8 mouse cellular contexts compared by ENCODE assay signal in genomic region chr6:124414927-124415325, GRCm38 (mm10). TPM values are rescaled to one million over a fixed set of nuclear protein-coding genes. Genes with fewer than 3 reads are reported as not detected.
DNase-seq lines count a peak whose midpoint lies in the region; ATAC-seq and TF ChIP-seq lines count a peak whose summit lies in the region.

TSS of gene Pex5 (minus strand) at chr6:124415067.

- TF ChIP-seq POLR2A in brain, embryonic 14.5 days (IDR thresholded peaks at IDR 0.05; ENCODE audit: borderline replicate concordance, extremely low read depth, insufficient read depth, insufficient read length, poor library complexity, severe bottlenecking): peak; percentile 72

- H3K4me3 ChIP-seq in C2C12 (ENCODE audit: insufficient read depth, poor library complexity, severe bottlenecking): peak within 1 kb of the TSS; percentile 78
- peak within 1 kb of the TSS; percentile 82 for H3K4me3 ChIP-seq in erythroblast, embryonic 14.5 days (replicated peaks)
- H3K4me3 ChIP-seq in heart, embryonic 12.5 days: peak within 1 kb of the TSS; percentile 91
- peak within 1 kb of the TSS; percentile 93 for H3K4me3 ChIP-seq in kidney, postnatal 0 days (replicated peaks; ENCODE audit: low read depth, low read length)
- peak within 1 kb of the TSS; percentile 95 for H3K4me3 ChIP-seq in liver, embryonic 11.5 days (ENCODE audit: low read depth, low read length)
- peak within 1 kb of the TSS; percentile 84 for H3K4me3 ChIP-seq in stomach, embryonic 14.5 days (ENCODE audit: low read depth, low read length)

- no peaks in the 10 kb centered on the region for H3K9me3 ChIP-seq in erythroblast, embryonic 14.5 days (ENCODE audit: control insufficient read depth, low read length)
- H3K9me3 ChIP-seq in heart, embryonic 12.5 days (replicated peaks): no peaks in the 10 kb centered on the region
- no peaks in the 10 kb centered on the region for H3K9me3 ChIP-seq in kidney, postnatal 0 days (replicated peaks; ENCODE audit: low read length)
- H3K9me3 ChIP-seq in liver, embryonic 11.5 days (ENCODE audit: control insufficient read depth, low read length): no peaks in the 10 kb centered on the region
- no peaks in the 10 kb centered on the region for H3K9me3 ChIP-seq in stomach, embryonic 14.5 days (ENCODE audit: control insufficient read depth, low read depth, low read length)

- peak within 1 kb of the TSS; percentile 93 for H3K9ac ChIP-seq in heart, embryonic 12.5 days
- H3K9ac ChIP-seq in kidney, postnatal 0 days (ENCODE audit: low read depth, low read length): peak within 1 kb of the TSS; percentile 92
- peak within 1 kb of the TSS; percentile 89 for H3K9ac ChIP-seq in liver, embryonic 11.5 days (ENCODE audit: low read depth, low read length)
- peak within 1 kb of the TSS; percentile 79 for H3K9ac ChIP-seq in stomach, embryonic 14.5 days (replicated peaks; ENCODE audit: low read depth, low read length)

- H3K4me1 ChIP-seq in erythroblast, embryonic 14.5 days (ENCODE audit: control insufficient read depth): peaks cover 30% of the 10 kb centered on the region
- peaks cover 15% of the 10 kb centered on the region for H3K4me1 ChIP-seq in heart, embryonic 12.5 days (replicated peaks)
- H3K4me1 ChIP-seq in kidney, postnatal 0 days (replicated peaks; ENCODE audit: insufficient read depth, low read length): no peaks in the 10 kb centered on the region
- H3K4me1 ChIP-seq in liver, embryonic 11.5 days (replicated peaks; ENCODE audit: control insufficient read depth, insufficient read depth, low read length): peaks cover 11% of the 10 kb centered on the region
- peaks cover 3% of the 10 kb centered on the region; the same call in 1 of the 2 replicates for H3K4me1 ChIP-seq in stomach, embryonic 14.5 days (ENCODE audit: control insufficient read depth, insufficient read depth, low read length)

- no peaks in the 10 kb centered on the region for H3K27me3 ChIP-seq in C2C12 (ENCODE audit: control insufficient read depth, insufficient read depth, insufficient read length)
- H3K27me3 ChIP-seq in erythroblast, embryonic 14.5 days (ENCODE audit: control insufficient read depth): no peaks in the 10 kb centered on the region
- no peaks in the 10 kb centered on the region for H3K27me3 ChIP-seq in heart, embryonic 12.5 days (replicated peaks)
- no peaks in the 10 kb centered on the region for H3K27me3 ChIP-seq in kidney, postnatal 0 days (ENCODE audit: insufficient read depth, low read length)
- H3K27me3 ChIP-seq in liver, embryonic 11.5 days (replicated peaks; ENCODE audit: control insufficient read depth, insufficient read depth, low read length): no peaks in the 10 kb centered on the region
- no peaks in the 10 kb centered on the region for H3K27me3 ChIP-seq in stomach, embryonic 14.5 days (ENCODE audit: control insufficient read depth, insufficient read depth, low read length)

- TF ChIP-seq CTCF in C2C12 (IDR thresholded peaks at IDR 0.05; ENCODE audit: control insufficient read depth, insufficient read depth, insufficient read length): no peak
- TF ChIP-seq CTCF in brain, embryonic 14.5 days (IDR thresholded peaks at IDR 0.05; ENCODE audit: borderline replicate concordance, extremely low read depth, insufficient read depth, insufficient read length): no peak
- TF ChIP-seq CTCF in kidney, postnatal 0 days (IDR thresholded peaks at IDR 0.05; ENCODE audit: low read depth): no peak

- H3K4me2 ChIP-seq in heart, embryonic 12.5 days: peak within 1 kb of the TSS; percentile 74
- peak within 1 kb of the TSS; percentile 83 for H3K4me2 ChIP-seq in kidney, postnatal 0 days (ENCODE audit: low read length)
- peak within 1 kb of the TSS; percentile 77 for H3K4me2 ChIP-seq in liver, embryonic 11.5 days
- peak within 1 kb of the TSS; percentile 76 for H3K4me2 ChIP-seq in stomach, embryonic 14.5 days (replicated peaks; ENCODE audit: low read depth, low read length)

- peaks cover 28% of the 10 kb centered on the region for H3K36me3 ChIP-seq in C2C12 (ENCODE audit: control insufficient read depth, insufficient read depth)
- peaks cover 10% of the 10 kb centered on the region for H3K36me3 ChIP-seq in erythroblast, embryonic 14.5 days (ENCODE audit: control insufficient read depth)
- H3K36me3 ChIP-seq in heart, embryonic 12.5 days: peaks cover 19% of the 10 kb centered on the region
- no peaks in the 10 kb centered on the region for H3K36me3 ChIP-seq in kidney, postnatal 0 days (ENCODE audit: insufficient read depth, low read length)
- peaks cover 9% of the 10 kb centered on the region; the same call in 1 of the 2 replicates for H3K36me3 ChIP-seq in liver, embryonic 11.5 days (ENCODE audit: control insufficient read depth, insufficient read depth, low read length)
- H3K36me3 ChIP-seq in stomach, embryonic 14.5 days (ENCODE audit: control insufficient read depth, insufficient read depth, low read length): peaks cover 16% of the 10 kb centered on the region

- peak; percentile 98 for DNase-seq in brain, embryonic 14.5 days (ENCODE audit: low read depth)
- DNase-seq in kidney, postnatal 0 days (ENCODE audit: low spot score): peak; percentile 99
- DNase-seq in liver, embryonic 11.5 days (ENCODE audit: low spot score): peak; percentile 89
- DNase-seq in naive thymus-derived CD4-positive, alpha-beta T cell, adult 2 months (ENCODE audit: low read depth): peak; percentile 93

- H3K79me2 ChIP-seq in C2C12 (ENCODE audit: control insufficient read depth, insufficient read depth): peaks cover 49% of the 10 kb centered on the region

- H3K27ac ChIP-seq in heart, embryonic 12.5 days (ENCODE audit: poor library complexity, severe bottlenecking): peak within 1 kb of the TSS; percentile 76
- peak within 1 kb of the TSS; percentile 73 for H3K27ac ChIP-seq in kidney, postnatal 0 days
- peak within 1 kb of the TSS; percentile 78 for H3K27ac ChIP-seq in liver, embryonic 11.5 days (ENCODE audit: low read depth, low read length)
- H3K27ac ChIP-seq in stomach, embryonic 14.5 days (ENCODE audit: low read length): peak within 1 kb of the TSS; percentile 81

- peak within 1 kb of the TSS; percentile 84 for H3ac ChIP-seq in C2C12 (ENCODE audit: control insufficient read depth, insufficient read length, low read depth)

- peak; percentile 96 for ATAC-seq in heart, embryonic 12.5 days (ENCODE audit: insufficient number of reproducible peaks, low FRiP score)
- ATAC-seq in kidney, postnatal 0 days (replicated peaks; ENCODE audit: low FRiP score, low read depth): peak; percentile 96
- ATAC-seq in liver, embryonic 11.5 days (replicated peaks; ENCODE audit: low FRiP score): peak; percentile 90
- peak; percentile 98 for ATAC-seq in stomach, embryonic 14.5 days (ENCODE audit: insufficient number of reproducible peaks, insufficient read depth, low FRiP score, low read depth)

- WGBS in heart, embryonic 12.5 days: under 1% methylated on average over 36 of the region's 36 CpGs
- WGBS in kidney, postnatal 0 days: under 1% methylated on average over 27 of the region's 36 CpGs
- WGBS in liver, embryonic 11.5 days: 2% methylated on average over 32 of the region's 36 CpGs
- 1% methylated on average over 33 of the region's 36 CpGs for WGBS in stomach, embryonic 14.5 days

- H3K79me3 ChIP-seq in C2C12 (ENCODE audit: low read depth): peaks cover 18% of the 10 kb centered on the region

TF ChIP-seq in C2C12, 6 proteins besides CTCF, POLR2A, EP300 and RAD21:
- TF ChIP-seq MYOG (IDR thresholded peaks at IDR 0.05; ENCODE audit: control insufficient read depth, extremely low read depth, insufficient read length) (no peak), CEBPB (IDR thresholded peaks at IDR 0.05; ENCODE audit: low read depth) (no peak), MAX (IDR thresholded peaks at IDR 0.05) (no peak), USF1 (IDR thresholded peaks at IDR 0.05; ENCODE audit: low read depth) (no peak), FOSL1 (IDR thresholded peaks at IDR 0.05; ENCODE audit: insufficient read depth, low read length, poor library complexity, severe bottlenecking) (no peak), MYOD1 (IDR thresholded peaks at IDR 0.05; ENCODE audit: control insufficient read depth, insufficient read length, low read depth) (no peak)

RNA-seq across cellular contexts. Expression of gene Pex5, which starts in this region (rescaled TPM):
- 32.9 TPM for polyA plus RNA-seq in C2C12 (2012; fragmentation: generic; extraction: Trizol)
- polyA plus RNA-seq in brain, embryonic 14.5 days (2012; rRNA removed): 81.1 and 91.3 TPM in 2 replicates
- polyA plus RNA-seq in erythroblast, embryonic 14.5 days (2012): 0.24 and 0.42 TPM in 2 replicates
- polyA plus RNA-seq in heart, embryonic 12.5 days (2016; fragmentation: Nextera tagmentation; extraction: Ambion mirVana): 23.7 and 25.4 TPM in 2 replicates
- polyA plus RNA-seq in kidney, postnatal 0 days (2015; fragmentation: Nextera tagmentation; extraction: Ambion mirVana): 36.4 and 39.4 TPM in 2 replicates
- polyA plus RNA-seq in liver, embryonic 11.5 days (2014; fragmentation: Nextera tagmentation; extraction: Ambion mirVana): 39.6 and 41.2 TPM in 2 replicates
- polyA plus RNA-seq in stomach, embryonic 14.5 days (2014; fragmentation: Nextera tagmentation; extraction: Ambion mirVana): 32.1 and 32.3 TPM in 2 replicates

Comparison
In these comparisons a context has a peak if more than half of its experiments do, and no peak if none do; other contexts are left out.
1. Peak in every context shown above with its lines: DNase-seq, ATAC-seq, H3K4me3 ChIP-seq and H3K27ac ChIP-seq.
2. RNA of gene Pex5 (polyA plus RNA-seq): 81.1 to 91.3 TPM in brain, embryonic 14.5 days, 39.6 to 41.2 TPM in liver, embryonic 11.5 days, 36.4 to 39.4 TPM in kidney, postnatal 0 days, 32.9 TPM in C2C12 (single experiment), 32.1 to 32.3 TPM in stomach, embryonic 14.5 days and 23.7 to 25.4 TPM in heart, embryonic 12.5 days; 0.24 to 0.42 TPM in erythroblast, embryonic 14.5 days; every median in the first group is over 10 times any median in the second.